Mouse (Mus musculus): ENCODE data around the gene Kif26a.

- TF ChIP-seq E2F4 (IDR thresholded peaks at IDR 0.05; ENCODE audit: insufficient read depth) (no peak), POLR2A (IDR thresholded peaks at IDR 0.05; ENCODE audit: insufficient read length, low read depth) (no peak), CEBPB (IDR thresholded peaks at IDR 0.05; ENCODE audit: insufficient read depth, poor library complexity, severe bottlenecking) (no peak), TCF12 (IDR thresholded peaks at IDR 0.05; ENCODE audit: insufficient read depth, poor library complexity, severe bottlenecking) (no peak), REST (IDR thresholded peaks at IDR 0.05; ENCODE audit: insufficient read depth, insufficient read length) (no peak), MAX (IDR thresholded peaks at IDR 0.05; ENCODE audit: low read depth) (no peak)
These were observed at the start of gene Kif26a for GRCm38 (mm10) chr12:112145875-112146651.

Data from myocyte (in vitro differentiated cells).